Mouse (Mus musculus) forebrain, embryonic 11.5 days (tissue): ENCODE data around the gene Psen2. TPM values are rescaled to one million over a fixed set of nuclear protein-coding genes. Genes with fewer than 3 reads are reported as not detected.
A peak's percentile ranks its signal among the peaks of the same experiment; 100 is the strongest.

Experiments used
- ATAC-seq: fragments of 200-750 bp; cut with Nextera tagmentation; replicated peaks from 2 replicates; pipeline ENCODE4 v1.8.0; 2017; ENCODE audit warnings: moderate TSS enrichment; ENCODE audit not compliant: low FRiP score
- DNase-seq: peaks from one replicate; pipeline ENCODE4 v3.0.0-alpha.2; 2017; ENCODE audit warnings: low spot score
- H3K27ac ChIP-seq: fragments of 300-500 bp; sonication (generic); 2 replicates; pipeline ENCODE4 v1.5.1; 2014; ENCODE audit warnings: low read depth, low read length
- H3K27me3 ChIP-seq: fragments of 300-500 bp; sonication (generic); 2 replicates; pipeline ENCODE4 v1.6.1; 2014; ENCODE audit warnings: mild to moderate bottlenecking, low read length, mixed read lengths; ENCODE audit not compliant: control insufficient read depth, insufficient read depth
- H3K36me3 ChIP-seq: fragments of 300-500 bp; sonication (generic); 2 replicates; pipeline ENCODE4 v1.6.1; 2014; ENCODE audit warnings: mild to moderate bottlenecking, low read length, moderate library complexity, mixed read lengths; ENCODE audit not compliant: control insufficient read depth, insufficient read depth
- H3K4me1 ChIP-seq: fragments of 300-500 bp; sonication (generic); replicated peaks from 2 replicates; pipeline ENCODE4 v1.6.1; 2014; ENCODE audit warnings: low read length, mixed read lengths; ENCODE audit not compliant: control insufficient read depth, insufficient read depth
- H3K4me2 ChIP-seq: fragments of 300-500 bp; sonication (generic); 2 replicates; pipeline ENCODE4 v1.6.1; 2014; ENCODE audit warnings: low read depth, mild to moderate bottlenecking, low read length, moderate library complexity, mixed read lengths; ENCODE audit not compliant: severe bottlenecking
- H3K4me3 ChIP-seq: fragments of 300-500 bp; sonication (generic); 2 replicates; pipeline ENCODE4 v1.5.1; 2014; ENCODE audit warnings: low read depth, low read length
- H3K9ac ChIP-seq: fragments of 300-500 bp; sonication (generic); 2 replicates; pipeline ENCODE4 v1.6.1; 2014; ENCODE audit warnings: low read length
- H3K9me3 ChIP-seq: fragments of 300-500 bp; sonication (generic); 2 replicates; pipeline ENCODE4 v1.6.1; 2016; ENCODE audit warnings: low read length, mixed read lengths; ENCODE audit not compliant: control insufficient read depth
- WGBS: fragments of 180-500 bp; shearing (Covaris S2); extraction: QIAGEN DNeasy Blood & Tissue Kit; methylation state at CpG from one replicate; pipeline ENCODE4 v1.1.7; 2014; 5-methylcytosine and 5-hydroxymethylcytosine counted together
- polyA plus RNA-seq: library from polyadenylated mRNA; unstranded; fragments of >200 nt; fragmentation: Nextera tagmentation; extraction: Ambion mirVana; gene quantifications from 2 replicates; pipeline ENCODE4 v1.2.1, GENCODE M21; 2014

Gene Psen2
- polyA plus RNA-seq, 1 experiment from 2014 or later = 5.7 TPM

- Histone ChIP-seq H3K9ac (peak overlapping the region; percentile 71), H3K4me3 (peak overlapping the region; percentile 71), H3K4me2 (peak overlapping the region; percentile 100), H3K4me1 (0 out of 2 replicates have a peak, but pooled peaks cover 3% of the 10 kb centered on the region), H3K36me3 (no peaks in the 10 kb centered on the region), H3K27ac (no peak overlapping the region), H3K9me3 (no peaks in the 10 kb centered on the region), H3K27me3 (peaks cover 7% of the 10 kb centered on the region)
- DNase-seq (peak; percentile 97), ATAC-seq (peak; percentile 96)
- under 1% methylated on average over 38 of the region's 39 CpGs for WGBS
These were observed 7.0 kb downstream of the Psen2 start for GRCm38 (mm10) chr1:180256138-180256674.

DNA sequence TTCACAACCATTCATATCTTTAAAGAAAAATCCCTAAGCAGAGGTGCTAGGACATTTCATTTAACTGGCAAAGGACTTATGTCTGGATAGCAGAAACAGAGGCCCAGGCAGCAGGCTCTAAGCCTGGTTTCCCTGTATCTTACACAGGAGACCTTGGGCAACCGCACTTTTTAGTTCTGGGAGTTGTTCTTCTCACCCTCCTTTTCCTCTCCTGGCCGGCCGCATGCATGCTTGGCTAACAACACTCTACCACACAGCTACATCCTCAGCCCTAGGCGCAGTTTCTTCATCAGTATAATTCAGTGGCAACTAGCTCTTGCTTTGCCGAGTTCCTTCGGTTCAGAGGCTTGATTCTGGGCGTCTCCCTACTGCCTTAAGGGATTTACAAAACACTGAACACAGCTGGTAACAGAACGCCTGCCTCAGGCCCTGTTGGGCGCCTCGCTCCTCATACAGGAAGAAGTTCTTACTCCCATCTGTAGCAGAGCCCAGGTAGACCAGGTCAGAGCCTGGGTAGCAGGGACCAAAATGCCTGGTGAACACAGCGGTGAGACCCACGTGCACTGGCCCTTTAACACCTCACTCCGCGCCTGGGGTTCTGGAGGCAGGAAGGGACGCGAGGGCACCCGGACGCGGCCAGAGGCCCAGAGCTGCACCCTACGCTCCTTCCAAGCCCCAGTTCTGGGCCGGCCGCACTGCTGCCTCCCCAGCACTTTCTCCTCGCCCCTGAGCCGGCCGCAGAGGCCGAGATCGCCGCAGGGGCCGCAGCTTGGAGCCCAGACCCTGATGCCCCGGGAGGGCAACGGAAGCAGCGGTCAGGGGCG lies 7.7 kb downstream of the Psen2 start:
- ATAC-seq (peak; percentile 64; the same call in 1 of the 2 replicates), DNase-seq (no peak)
- Histone ChIP-seq H3K27ac (no peak overlapping the region), H3K9me3 (no peaks in the 10 kb centered on the region), H3K4me2 (peak overlapping the region; percentile 100), H3K4me1 (0 out of 2 replicates have a peak, but pooled peaks cover 3% of the 10 kb centered on the region), H3K4me3 (peak overlapping the region; percentile 71), H3K27me3 (peaks cover 7% of the 10 kb centered on the region), H3K36me3 (no peaks in the 10 kb centered on the region), H3K9ac (peak overlapping the region; percentile 71)
- WGBS = 3% methylated on average over 33 of the region's 33 CpGs

- no peak overlapping the region for H3K9ac ChIP-seq
- no peak for ATAC-seq
- 94% methylated on average over 5 of the region's 5 CpGs for WGBS
- H3K27ac ChIP-seq = no peak overlapping the region
- H3K9me3 ChIP-seq = no peaks in the 10 kb centered on the region
- no peaks in the 10 kb centered on the region for H3K36me3 ChIP-seq
- peaks cover 7% of the 10 kb centered on the region for H3K27me3 ChIP-seq
- DNase-seq = no peak
- H3K4me3 ChIP-seq = no peak overlapping the region
- H3K4me2 ChIP-seq = no peak overlapping the region
- H3K4me1 ChIP-seq = peaks cover 10% of the 10 kb centered on the region; the same call in 1 of the 2 replicates
These were observed 8.9 kb downstream of the Psen2 start for GRCm38 (mm10) chr1:180254316-180254715.

- Histone ChIP-seq H3K9me3 (no peaks in the 10 kb centered on the region), H3K4me1 (peaks cover 10% of the 10 kb centered on the region; the same call in 1 of the 2 replicates), H3K4me2 (no peak overlapping the region), H3K9ac (no peak overlapping the region), H3K36me3 (no peaks in the 10 kb centered on the region), H3K4me3 (no peak overlapping the region), H3K27ac (no peak overlapping the region), H3K27me3 (peaks cover 7% of the 10 kb centered on the region)
- ATAC-seq (no peak), DNase-seq (no peak)
- 90% methylated on average over 11 of the region's 11 CpGs for WGBS
These were observed 10.5 kb downstream of the Psen2 start for GRCm38 (mm10) chr1:180252656-180253190.

DNA sequence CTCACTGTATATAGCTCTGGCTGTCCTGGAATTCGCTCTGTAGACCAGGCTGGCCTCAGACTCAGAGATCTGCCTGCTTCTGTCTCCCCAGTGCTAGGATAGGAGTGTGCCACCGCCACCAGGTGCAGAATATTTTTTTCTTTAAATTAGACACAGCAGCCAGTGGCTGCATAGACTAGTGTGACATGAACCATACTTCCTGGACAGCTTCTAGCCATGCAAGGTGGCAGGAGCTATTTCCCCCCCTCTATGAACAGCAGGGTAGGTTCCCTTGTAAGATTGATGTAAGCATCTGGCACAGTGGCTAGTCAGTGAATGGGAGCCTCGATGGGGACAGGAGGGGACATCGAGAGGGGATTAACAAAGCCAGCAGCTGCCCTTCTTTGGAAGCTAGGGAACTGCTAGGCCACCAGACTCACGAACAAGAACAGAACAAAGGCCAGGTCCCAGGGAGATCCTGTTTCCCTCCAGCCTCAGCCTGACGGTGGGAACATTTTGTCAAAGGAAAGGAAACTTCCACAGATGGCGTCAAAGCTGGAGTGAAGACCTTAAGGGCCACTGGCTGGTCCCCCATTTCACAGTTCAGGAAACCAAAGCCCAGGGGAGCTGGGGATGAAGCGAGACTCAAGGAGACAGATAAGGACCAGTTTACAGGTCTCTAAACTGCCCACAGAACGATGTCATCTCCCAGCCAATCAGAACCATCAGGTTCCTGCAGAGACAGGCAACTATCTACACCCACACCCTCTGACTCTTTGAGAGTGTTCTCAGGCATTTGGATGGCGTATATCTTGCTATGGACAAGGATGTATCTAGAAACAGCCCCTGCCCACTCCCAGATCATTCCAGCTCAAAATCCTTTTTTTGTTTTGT lies 11.8 kb downstream of the Psen2 start:
- 47% methylated on average over 10 of the region's 10 CpGs for WGBS
- Histone ChIP-seq H3K27ac (no peak overlapping the region), H3K4me2 (no peak overlapping the region)

GRCm38 (mm10) chr1:180250441-180250830 lies 12.8 kb downstream of the Psen2 start:
- Histone ChIP-seq H3K4me1 (peaks cover 8% of the 10 kb centered on the region; the same call in 1 of the 2 replicates), H3K36me3 (no peaks in the 10 kb centered on the region), H3K4me3 (no peak overlapping the region), H3K27me3 (peaks cover 7% of the 10 kb centered on the region), H3K27ac (no peak overlapping the region), H3K4me2 (0 out of 2 replicates have a peak overlapping the region, but pooled peaks have one; percentile 2), H3K9ac (no peak overlapping the region), H3K9me3 (no peaks in the 10 kb centered on the region)
- 67% methylated on average over 8 of the region's 8 CpGs for WGBS
- DNase-seq (no peak), ATAC-seq (no peak)

More for the DNA sequence above, 11.8 kb downstream of the Psen2 start:
- Histone ChIP-seq H3K27me3 (peaks cover 7% of the 10 kb centered on the region), H3K4me1 (peaks cover 10% of the 10 kb centered on the region; the same call in 1 of the 2 replicates), H3K9ac (no peak overlapping the region), H3K36me3 (no peaks in the 10 kb centered on the region), H3K4me3 (no peak overlapping the region), H3K9me3 (no peaks in the 10 kb centered on the region)
- ATAC-seq = no peak
- DNase-seq = no peak

GRCm38 (mm10) chr1:180249666-180250440 lies 13.4 kb downstream of the Psen2 start:
- 0 out of 2 replicates have a peak, but pooled peaks have one; percentile 30 for ATAC-seq
- Histone ChIP-seq H3K27ac (no peak overlapping the region), H3K4me2 (0 out of 2 replicates have a peak overlapping the region, but pooled peaks have one; percentile 2), H3K4me3 (no peak overlapping the region), H3K9ac (peak overlapping the region; percentile 33; the same call in 1 of the 2 replicates), H3K9me3 (no peaks in the 10 kb centered on the region), H3K4me1 (peaks cover 7% of the 10 kb centered on the region; the same call in 1 of the 2 replicates), H3K27me3 (peaks cover 4% of the 10 kb centered on the region), H3K36me3 (no peaks in the 10 kb centered on the region)
- DNase-seq = no peak
- 18% methylated on average over 20 of the region's 20 CpGs for WGBS
